Mouse (Mus musculus) inflammation-experienced regulatory T-cells, adult 6 months (primary cell): Measurements from ENCODE around the gene Zbtb8a. TPM values are rescaled to one million over a fixed set of nuclear protein-coding genes. Genes with fewer than 3 reads are reported as not detected.
"Not testable (repeated sequence)": the region's sequence is repeated elsewhere in the genome, so short reads cannot be mapped to it uniquely, and the experiment has no call there.

Experiments used
- ATAC-seq: one replicate; pipeline ENCODE4 v1.8.0; 2017
- polyA plus RNA-seq, 3 experiments: library from polyadenylated mRNA; unstranded; fragments of 100-300 nt; shearing (Covaris generic); gene quantifications; one replicate each; pipeline ENCODE4 v1.2.1; 2017

Gene Zbtb8a
- 1 to 10 TPM; 3.0 to 6.6 (median 5.8) TPM for polyA plus RNA-seq

GRCm38 (mm10) chr4:129377601-129378390 lies at the start of gene Zbtb8a:
Zbtb8a (minus strand) TSS chr4:129378116.
- ATAC-seq, result peak; percentile 49

DNA sequence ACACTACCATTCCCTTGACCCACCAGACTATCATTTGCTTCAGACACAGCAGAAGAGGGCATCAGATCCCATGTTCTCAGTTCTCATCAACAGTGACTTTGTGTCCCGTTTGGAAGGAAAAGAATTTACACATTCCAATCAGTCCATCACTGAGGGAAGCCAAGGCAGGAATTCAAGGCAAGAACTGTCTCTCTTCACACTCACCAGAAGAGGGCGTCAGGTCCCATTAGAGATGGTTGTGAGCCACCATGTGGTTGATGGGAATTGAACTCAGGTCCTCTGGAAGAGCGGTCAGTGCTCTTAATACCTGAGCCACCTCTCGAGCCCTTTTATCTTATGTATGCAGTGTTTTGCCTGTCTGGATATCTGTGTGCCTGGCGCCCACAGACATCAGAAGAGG lies 40.4 kb upstream of the Zbtb8a start:
- ATAC-seq, result no peak

DNA sequence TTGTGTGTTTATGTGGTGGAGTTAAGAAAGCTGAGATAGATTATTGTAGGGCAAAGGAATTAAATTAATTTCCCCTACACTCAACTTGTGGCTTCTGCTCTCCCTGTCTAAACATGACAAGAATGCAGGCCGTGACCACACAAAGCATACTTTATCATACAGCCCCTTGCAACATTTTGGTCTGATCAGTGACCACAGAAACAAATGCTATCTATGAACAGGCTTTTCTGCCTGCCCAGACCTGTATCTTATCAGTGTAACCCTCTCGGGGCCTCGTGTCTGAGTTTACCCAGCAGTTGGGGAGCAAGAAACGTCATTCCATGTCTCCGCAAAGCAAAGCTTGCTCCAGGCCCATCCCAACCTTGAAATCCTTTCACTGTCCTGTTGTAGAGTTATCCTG lies 38.6 kb upstream of the Zbtb8a start:
- ATAC-seq, result no peak

DNA sequence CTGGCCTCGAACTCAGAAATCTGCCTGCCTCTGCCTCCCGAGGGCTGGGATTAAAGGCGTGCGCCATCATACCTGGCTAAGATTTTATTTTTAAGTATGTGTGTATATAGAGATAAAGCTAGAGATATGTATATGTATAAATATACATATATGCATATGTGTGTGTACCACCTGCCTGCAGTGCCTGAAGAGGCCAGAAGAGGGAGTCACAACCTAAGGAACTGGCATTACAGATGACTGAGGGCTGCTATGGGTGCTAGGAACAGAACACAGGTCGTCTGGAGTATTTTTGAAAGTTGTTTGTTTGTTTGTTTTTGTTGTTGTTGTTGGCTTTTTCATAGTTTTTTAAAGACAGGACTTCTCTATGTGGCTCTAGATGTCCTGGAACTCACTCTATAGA lies 38.0 kb upstream of the Zbtb8a start:
- no peak for ATAC-seq

- ATAC-seq, result no peak
Observed at GRCm38 (mm10) chr4:129410991-129411390, 33.1 kb upstream of the Zbtb8a start.

DNA sequence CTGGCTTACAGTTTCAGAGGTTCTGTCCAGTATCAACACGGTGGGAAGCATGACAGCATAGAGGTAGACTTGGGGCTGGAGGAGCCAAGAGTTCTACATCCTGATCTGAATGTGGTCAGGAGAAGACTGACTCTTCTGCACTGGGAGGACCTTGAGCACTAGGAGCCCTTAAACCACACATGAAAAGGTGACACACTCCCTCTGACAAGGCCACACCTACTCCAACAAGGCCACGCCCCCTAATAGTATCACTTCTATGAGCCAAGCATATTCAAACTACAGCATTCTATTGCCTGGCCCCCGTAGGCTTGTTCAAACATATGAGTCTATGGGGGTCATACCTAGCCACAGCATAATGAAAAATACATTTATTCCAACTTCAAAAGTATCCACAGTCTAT lies 32.6 kb upstream of the Zbtb8a start:
- not testable (repeated sequence) for ATAC-seq

- ATAC-seq, result peak; percentile 70
Observed at GRCm38 (mm10) chr4:129406447-129406846, 28.5 kb upstream of the Zbtb8a start.

- no peak for ATAC-seq
Observed at GRCm38 (mm10) chr4:129399813-129400212, 21.9 kb upstream of the Zbtb8a start.

DNA sequence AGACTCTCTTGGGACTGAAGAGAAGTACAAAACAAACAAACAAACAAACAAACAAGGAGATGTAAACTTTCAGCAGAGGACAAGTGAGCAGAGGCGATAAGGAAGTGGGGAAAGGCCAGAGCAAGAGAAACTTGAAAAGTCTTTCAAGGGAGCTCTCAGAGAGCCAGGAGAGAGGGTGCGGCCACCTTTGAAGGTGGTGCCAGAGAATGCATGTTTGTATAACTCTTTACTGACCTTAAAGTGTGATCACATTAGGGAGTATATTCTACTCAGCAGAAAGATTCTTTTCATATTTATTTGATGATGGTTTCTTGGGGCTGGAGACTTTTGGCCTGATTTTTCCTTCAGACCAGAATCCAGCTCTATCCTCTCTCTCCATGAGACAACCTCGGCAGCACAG lies 19.0 kb upstream of the Zbtb8a start:
- ATAC-seq, result no peak

DNA sequence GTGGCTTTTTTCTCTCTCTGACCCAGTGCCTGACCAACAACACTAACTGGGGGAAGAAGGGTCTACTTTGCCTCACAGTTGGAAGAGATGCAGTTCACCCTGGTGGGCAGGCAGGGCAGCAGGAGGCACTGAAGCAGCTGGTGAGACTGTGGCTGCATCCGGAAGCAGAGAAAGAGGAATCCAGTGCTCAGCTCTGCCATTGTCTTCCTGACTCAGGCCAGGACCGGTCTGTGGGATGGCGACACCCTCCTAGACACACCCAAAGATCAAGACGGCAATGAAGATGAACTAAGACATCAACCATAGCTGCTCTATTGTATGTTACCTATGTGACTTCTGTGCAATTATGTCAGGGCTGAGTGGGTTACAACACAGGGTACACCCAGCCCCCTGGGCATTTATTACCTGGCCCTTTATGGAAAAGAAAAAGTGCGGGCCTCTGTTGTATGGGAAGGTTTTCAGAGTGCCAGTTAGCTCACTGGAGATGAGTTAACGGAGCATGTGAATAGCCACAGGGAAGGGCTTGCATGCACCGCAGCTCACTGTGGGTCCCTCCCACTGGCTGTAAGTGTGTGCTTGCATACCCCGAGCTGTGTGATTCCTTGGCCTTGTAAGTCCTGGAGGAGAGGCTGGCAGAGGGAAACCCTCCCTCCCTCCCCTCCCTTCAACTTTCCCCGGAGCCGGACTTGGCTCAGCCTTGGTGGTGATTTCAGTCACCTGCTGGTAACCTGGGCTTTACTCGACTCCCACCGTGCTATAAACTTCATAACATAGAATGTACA lies 16.4 kb upstream of the Zbtb8a start:
- ATAC-seq, result no peak

- no peak for ATAC-seq
Observed at GRCm38 (mm10) chr4:129390936-129391557, 13.1 kb upstream of the Zbtb8a start.

DNA sequence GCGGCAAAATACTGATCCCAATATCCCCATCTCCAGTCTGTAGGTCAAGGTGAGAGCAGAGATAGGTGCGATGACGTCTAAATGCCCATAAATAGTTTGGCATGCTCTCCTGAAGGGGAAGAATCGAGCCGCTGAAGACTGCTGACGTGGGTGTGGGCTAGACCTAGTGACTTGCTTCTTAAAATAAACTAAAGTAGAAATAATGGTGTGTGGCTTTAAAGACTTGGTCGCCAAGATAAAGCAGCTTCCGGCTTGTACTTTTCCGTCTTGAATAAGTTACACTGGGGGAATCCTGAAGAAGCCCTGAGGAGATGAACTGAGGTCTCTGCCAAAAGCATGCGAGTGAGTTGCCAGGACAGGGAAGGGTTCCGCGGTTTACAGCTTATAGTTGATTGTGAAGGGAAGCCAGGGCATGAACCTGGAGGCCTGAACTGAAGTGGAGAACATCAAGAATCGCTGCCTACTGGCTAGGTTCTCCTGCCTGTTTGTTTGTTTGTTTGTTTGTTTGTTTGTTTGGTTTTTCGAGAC lies 12.4 kb upstream of the Zbtb8a start:
- no peak for ATAC-seq

GRCm38 (mm10) chr4:129388404-129388803 lies 10.5 kb upstream of the Zbtb8a start:
- ATAC-seq, result no peak

- no peak for ATAC-seq
Observed at GRCm38 (mm10) chr4:129386989-129387388, 9.1 kb upstream of the Zbtb8a start.

DNA sequence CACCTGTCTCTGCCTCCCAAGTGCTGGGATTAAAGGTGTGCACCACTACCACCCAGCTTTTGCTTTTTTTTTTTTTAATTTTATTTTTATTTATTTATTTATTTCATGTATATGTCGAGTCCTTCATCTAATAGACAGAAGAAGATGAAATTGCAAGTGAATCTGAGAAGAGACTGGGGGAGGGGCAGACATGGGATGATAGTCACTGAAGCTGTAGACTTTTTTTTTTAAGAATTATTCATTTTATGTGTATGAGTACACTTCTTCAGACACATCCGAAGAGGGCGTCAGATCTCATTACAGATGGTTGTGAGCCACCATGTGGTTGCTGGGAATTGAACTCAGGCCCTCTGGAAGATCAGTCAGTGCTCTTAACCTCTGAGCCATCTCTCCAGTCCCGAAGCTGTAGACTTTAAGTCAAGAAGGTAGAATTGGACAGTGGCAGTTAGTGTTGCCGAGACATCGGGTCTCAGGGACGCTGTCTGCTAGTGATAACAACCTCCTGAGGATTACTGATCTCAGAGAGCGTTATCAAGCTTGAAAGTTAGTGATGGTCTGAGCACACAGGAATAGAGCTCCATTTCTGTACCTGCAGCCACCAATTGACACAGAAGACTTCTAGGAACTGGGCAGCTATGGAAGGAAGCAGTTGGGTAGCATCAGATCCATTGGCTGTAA lies 8.5 kb upstream of the Zbtb8a start:
- no peak for ATAC-seq

- ATAC-seq, result no peak
Observed at GRCm38 (mm10) chr4:129385685-129386084, 7.8 kb upstream of the Zbtb8a start.

DNA sequence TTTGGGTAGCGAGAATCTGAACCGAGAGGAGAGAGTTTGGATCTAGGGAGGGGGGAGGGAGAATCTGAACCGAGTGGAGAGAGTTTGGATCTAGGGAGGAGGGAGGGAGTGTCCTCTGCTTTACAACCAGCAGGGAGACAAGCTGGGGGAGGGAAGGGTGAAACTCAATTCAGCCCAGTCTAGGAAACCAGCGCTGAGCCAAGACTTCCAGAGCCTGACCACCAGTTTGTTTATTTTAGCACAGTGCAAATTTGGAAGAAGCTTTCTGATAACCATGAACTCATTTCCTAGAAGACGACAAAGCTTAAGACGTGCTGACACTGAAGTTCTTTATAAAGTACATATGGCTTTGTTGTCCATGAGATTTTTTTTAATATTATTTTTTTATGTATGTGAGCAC lies 6.5 kb upstream of the Zbtb8a start:
- no peak for ATAC-seq

- ATAC-seq, result no peak
Observed at GRCm38 (mm10) chr4:129383586-129383985, 5.7 kb upstream of the Zbtb8a start.

DNA sequence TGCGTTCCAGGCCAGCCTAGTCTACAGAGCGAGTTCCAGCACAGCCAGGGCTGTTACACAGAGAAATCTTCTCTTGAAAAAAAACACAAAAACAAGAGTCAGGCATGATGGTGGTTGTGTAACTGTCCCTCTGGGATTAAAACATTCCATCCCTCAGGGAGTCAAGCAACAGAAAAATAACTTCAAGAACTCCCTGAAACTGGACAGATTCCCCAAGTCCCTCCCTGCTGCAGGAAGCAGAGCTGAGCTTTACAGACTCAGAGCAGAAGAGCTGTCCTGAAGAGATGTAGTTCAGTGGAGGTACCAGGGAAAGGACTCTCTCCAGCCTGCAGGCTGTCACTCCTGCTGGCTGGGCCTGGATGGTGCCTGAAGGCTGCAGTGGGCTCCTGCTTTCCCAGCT lies 4.6 kb upstream of the Zbtb8a start:
- ATAC-seq, result no peak

DNA sequence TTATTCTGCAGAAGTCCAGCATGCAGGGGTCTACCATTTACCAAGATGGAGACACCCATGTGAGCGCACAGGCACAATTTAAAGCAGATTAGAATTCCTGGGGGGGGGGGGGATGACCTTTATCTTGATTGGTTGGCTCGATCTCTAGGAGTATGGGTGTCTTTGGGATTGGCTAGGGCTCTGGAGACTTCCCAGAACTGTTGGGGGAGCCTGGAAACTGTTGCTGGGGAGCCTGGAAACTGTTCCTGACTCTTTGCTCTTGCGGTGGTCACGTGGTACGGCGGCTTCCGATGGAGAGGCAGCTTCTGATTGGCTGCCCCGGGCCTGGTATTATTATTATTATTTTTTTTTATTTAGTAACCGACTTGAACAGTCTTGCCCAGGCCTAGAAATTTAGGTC lies 4.1 kb upstream of the Zbtb8a start:
- no peak for ATAC-seq

- no peak for ATAC-seq
Observed at GRCm38 (mm10) chr4:129381148-129381547, 3.2 kb upstream of the Zbtb8a start.

- ATAC-seq, result no peak
Observed at GRCm38 (mm10) chr4:129379805-129380204, 1.9 kb upstream of the Zbtb8a start.
